Mouse (Mus musculus): ENCODE measurements at regions not wholly inside any gene's neighbourhood (a gene's known extent, or its start where the extent isn't known, plus 50 kb on each side); places are given as distances from the start of the nearest gene placed in this dataset.

DNA sequence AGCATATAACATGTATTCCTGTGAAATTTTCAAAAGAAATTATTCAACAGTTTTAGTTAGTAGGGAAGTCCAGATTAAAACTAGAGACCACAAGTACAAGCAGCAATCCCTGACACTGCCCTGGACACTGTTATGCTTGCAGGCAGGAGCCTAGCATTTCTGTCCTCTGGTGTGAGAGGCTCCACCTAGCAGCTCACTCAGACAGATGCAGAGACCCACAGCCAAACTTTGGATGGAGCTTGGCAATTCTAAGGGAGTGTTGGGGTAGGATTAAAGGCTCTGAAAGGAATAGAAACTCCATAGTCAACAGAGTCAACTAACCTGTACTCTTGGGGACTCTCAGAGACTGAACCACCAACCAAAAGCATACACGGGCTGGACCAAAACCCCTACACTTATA lies 509.8 kb downstream of the Flrt2 start:
- no peak for DNase-seq (ENCODE audit: low spot score)

DNA sequence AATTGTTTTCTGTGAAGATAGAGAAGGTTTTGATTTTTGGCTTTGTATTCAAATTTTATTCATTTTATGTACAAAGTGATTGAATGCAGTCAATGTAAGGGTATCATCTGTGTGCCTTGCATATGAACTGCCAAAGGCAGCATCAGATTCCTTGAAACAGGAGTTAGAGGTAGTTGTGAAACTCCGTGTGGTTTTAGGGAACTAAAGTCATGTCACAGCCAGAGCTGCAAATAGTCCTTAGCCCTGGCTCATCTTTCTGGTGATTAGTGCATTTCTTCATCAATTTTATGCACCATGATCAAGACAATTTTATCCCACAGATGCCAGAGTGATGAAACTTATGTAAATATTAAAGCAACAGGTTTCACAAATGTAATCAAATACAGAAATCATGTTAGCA lies 534.4 kb downstream of the Flrt2 start:
- DNase-seq (ENCODE audit: low spot score), result no peak

DNA sequence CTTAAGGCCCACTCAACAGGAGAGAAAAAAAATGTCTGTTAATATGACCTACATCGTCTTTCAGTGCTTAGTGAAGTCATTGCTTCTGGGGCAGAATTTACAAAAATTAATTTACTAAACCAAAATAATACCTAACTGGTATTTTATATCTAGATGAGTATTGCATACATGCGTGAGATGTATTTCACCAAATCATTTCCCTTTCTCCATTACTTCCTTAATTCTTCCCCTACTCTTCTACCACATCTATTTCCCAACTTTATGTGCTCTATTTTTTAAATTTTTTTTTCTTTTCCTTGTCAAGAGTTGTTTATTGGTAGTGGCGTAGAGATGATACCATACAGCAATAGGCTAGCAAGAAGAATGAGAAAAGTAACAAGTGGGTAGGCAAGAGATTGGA lies 536.7 kb downstream of the Flrt2 start:
- DNase-seq (ENCODE audit: low spot score), result no peak

DNA sequence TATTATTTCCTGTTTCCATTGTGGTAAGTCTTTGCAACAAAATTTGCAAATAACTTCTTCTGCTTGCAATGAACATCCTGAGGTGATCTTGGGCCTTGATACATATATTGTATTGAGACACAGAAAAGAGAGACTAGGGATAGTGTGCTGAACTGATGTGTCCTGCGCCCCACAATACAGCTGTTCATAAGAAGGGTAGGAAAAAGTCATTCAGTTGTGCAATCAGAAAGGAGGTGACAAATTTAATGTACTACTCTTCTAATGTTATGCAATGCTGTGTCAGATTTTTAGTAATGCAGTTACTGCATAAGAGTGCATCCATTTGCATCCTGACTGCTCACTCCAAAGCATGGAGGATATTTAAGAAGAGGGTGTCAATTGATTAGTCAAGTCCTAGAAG lies 543.5 kb downstream of the Flrt2 start:
- no peak for DNase-seq (ENCODE audit: low spot score)

DNA sequence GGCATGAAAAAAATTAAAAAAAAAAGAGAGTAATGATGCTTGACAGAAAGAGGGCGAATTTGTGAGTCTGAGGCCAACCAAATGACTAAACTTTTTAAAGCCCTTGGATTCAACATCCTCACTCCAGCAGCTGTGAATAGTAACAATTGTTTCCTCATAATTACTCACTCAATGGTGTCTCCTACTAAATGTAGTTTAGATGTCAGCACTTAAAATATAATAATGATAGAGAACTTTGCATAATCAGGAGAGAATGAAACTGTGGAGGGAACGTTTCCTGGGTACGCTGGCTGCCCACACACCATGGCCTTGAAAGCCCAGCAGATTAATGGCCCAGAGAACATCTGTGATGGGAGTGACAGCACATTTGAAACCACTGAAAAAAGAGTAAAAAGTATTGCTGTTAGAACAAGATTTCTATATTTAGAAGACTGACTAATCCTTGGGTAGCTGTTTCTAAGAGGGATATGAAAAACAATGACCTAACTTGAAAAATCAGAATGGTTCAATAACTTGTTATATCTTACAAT lies 544.0 kb downstream of the Flrt2 start:
- DNase-seq (ENCODE audit: low spot score), result no peak

DNA sequence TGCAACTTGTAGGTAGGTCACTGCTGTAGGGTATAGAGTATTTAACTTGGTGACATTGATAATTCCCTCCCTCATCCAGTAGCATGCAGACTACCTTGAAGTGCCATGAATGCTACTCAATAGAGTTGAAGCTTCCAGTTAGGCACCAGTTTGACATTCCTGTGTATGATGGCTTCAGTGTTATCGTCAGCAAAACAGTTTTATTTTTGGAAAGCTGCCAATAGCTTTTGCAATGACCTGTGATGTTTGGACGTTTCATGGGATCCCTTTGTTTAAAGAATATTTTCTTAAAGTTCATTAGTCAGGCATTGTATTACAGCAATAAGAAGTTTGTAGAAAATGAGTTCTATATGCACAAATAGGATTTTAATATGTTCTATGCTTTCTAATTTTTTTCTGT lies 547.6 kb downstream of the Flrt2 start:
- no peak for DNase-seq (ENCODE audit: low spot score)

DNA sequence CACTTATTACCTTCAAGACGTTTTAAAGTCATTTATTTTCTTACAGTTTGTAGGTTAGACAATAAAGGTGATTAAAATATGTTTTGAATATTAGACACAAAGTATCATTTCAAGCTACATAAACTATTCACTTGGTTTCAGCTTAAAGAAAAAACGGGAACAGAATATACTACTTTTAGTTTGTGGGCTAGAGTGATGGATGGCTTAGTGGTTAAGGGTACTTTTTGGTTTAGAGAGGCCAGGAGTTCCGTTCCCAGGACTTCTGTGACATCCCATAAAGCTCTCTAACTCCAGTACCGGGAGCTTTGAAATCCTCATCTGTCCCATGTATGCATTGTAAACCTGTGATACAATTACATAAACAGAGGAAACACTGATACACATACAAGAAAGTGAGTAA lies 570.0 kb downstream of the Flrt2 start:
- no peak for DNase-seq (ENCODE audit: low spot score)

DNA sequence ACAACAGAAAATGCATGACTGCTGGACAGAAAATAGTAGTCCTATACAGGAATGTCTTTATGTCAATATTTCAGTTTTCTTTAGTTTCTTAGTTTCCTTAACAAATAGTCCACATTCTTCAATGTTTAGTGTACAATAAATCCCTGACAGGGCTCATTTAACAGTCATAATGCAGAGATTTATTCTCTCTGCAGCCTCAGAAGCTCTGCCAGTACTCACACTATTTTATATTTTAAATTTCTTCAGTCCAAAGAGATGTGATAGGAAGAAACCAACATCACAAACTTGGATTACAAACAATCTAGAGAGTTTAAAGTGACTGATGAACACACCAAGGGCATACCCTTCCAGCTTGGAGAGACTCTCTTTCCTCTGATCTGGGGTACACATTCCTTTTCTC lies 583.9 kb downstream of the Flrt2 start:
- no peak for DNase-seq (ENCODE audit: low spot score)

DNA sequence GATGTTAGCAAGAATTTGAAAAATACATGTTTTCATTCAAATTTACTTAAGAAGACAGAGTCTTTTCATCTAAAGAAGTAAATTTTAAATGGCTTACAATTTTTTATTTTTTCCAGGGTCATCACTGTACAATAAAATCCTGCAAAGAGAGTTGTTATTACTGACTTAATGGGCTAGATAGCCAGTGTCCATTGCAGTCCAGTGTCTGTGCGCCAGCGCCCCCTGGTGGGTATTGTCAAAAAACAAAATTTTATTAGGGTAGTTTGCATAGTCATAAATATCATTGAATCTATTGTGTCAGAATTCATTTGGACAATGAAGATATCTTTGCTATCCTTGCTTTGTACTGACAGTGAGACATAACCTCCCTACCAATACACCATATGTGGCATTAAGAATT lies 619.1 kb downstream of the Flrt2 start:
- peak; percentile 82 for DNase-seq (ENCODE audit: low spot score)

DNA sequence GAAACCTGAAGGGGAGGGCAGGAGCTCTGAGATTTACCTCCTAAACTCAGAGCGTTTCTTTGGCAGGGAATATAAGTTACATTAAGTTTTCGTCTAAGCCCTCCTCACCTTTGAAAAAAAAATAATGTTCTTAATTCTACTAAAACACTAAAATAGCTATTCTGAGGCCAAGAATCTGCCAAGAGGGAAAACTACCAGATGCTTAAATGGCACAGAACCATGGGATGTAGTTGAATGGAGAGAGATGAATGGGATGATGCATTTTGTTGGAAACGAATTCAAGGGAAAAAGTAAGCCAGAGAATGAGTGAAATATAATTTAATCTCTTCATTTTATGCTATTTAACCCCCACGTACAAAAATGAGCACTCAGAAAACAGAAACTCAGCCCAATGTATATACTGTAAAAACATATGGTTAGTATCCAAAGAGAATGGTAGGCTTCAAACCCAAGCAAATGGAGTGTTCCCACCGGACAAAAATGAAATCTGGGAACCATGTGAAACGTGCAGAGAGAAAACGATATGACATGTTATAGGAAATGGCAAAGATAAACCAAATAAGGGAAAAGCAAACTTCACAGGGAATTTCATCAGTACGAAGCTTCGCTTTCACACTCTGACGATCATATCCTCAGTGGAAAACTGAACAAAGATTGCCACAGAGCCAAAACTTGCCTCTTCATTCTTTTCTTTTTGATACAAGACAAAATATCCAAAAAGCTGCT lies 631.2 kb downstream of the Flrt2 start:
- DNase-seq (ENCODE audit: low spot score), result no peak

DNA sequence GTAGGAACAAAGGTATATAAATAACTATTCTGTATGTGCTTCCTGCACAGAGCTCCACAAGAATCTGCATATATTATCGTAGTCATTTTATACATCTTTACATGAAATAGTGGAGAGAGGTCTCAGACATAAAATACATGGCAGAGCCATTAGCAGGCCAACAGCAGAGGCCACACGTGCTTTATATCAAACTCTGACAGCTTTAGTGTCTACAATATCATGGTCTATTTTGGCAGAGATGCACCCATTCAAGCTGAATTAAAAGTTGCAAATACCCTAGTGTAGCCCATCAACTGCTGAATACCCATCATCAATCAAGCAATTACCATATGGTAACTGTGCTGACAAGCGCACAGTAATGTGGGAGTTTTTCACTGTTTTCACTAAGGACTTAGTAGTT lies 659.1 kb downstream of the Flrt2 start:
- no peak for DNase-seq (ENCODE audit: low spot score)

DNA sequence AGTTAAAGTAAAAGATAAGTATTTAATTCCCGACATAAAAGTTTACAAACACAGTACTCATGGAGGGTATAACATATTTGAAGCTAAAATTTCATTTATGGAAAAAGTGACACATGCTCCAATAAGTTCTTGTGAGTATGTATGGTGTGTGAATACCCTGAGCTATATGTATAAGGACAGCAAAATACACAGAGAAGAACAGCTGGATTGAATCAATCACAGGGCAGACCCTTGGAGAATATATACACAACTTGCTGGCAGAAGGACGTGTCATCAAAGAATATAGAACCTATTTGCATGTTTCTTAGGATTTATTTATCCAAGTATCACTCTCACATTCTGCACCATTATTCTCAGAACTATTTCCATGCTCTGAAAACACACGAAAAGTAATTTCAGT lies 686.9 kb downstream of the Flrt2 start:
- no peak for DNase-seq (ENCODE audit: low spot score)

DNA sequence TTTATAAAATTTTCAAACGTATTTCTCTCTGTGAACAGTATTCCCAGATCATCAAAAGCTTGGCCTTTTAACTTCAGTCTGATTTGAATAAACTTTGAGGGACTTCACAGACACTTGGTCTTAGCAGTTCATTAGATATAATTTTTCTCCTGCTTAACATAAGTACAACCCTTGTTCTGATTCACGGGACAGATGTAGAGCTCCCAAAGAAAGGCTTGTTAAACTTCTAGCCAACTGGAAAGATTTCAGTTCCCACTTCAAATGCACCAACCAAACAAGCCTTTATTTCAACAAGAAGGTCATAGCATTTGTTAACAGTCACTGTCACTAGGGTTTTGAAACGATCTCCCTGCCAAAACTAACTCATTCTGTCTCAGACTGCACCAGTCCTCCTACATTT lies 727.1 kb downstream of the Flrt2 start:
- DNase-seq (ENCODE audit: low spot score), result no peak

DNA sequence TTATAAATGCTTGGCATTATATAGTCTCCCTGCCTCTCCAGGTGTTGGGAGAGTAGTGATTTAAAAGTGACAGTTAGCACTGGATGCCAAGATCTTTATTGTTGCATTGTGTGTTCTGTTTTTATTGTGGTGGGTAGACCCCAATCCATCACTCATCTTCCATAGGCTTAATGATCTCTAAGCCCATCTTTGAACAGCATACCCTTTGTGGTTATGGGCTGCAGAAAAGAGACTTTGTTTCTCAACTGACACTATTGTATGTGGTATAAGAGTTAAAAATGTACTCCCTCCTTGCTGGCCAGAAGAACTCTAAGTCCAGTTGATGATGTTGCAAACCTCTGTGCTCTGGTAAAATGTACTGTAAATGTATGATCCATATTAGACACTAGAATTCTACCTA lies 727.5 kb downstream of the Flrt2 start:
- no peak for DNase-seq (ENCODE audit: low spot score)

DNA sequence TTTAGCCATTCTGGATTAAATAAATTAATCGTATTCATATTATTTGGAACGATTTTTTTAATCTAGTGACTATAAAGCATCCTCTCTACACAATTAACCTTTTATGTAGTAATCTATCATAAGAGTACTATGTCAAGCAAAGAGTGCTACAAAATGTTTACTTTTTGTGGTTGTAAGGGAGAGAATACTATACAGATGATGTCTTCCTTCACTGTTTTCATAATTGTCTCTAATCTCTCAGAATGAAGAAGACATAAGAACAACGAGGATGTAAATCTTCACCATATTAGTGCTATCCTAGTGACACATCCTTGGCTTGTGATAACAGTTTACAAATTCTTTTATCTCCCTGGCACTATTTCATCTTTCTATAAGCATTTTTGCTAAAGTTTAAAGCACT lies 735.6 kb downstream of the Flrt2 start:
- DNase-seq (ENCODE audit: low spot score), result no peak

DNA sequence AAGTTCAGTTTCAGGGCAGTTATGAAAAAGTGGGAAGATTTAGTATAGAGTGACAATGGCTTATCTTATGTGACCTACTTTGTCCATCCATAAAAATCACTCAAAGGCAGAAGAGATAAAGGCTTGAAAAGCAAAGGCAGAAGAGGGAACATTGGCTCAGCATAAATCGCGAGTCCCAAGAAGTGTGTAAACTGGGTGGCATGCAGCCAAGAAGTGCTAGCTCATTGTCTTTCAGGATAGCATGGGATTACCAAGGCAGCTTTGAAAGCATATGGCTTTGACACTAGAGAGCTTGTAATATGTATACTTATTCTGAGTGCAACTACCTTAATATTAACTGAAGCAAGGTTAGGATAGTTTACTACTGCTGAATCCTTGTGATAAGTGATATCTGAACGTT lies 750.5 kb downstream of the Flrt2 start:
- DNase-seq (ENCODE audit: low spot score), result no peak

DNA sequence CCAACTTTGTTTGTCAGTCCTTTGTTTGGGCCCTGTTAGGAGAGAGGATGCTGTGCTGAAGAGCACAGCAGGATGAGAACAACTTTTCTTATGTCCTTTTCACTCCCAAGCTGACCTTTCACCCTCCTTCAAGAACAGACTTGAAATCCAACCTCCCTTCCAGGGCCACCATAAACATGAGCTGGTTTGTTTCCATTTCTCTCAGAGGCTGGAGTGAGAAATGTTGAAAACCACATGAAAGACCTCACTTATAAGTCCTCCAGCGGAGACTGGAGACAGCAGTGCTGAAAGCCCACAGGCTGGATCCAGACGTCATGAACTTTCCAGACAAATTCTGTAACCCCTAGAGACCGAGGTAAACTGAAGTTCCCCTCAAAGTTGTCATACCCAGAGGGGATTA lies 761.3 kb downstream of the Flrt2 start:
- DNase-seq (ENCODE audit: low spot score), result no peak

DNA sequence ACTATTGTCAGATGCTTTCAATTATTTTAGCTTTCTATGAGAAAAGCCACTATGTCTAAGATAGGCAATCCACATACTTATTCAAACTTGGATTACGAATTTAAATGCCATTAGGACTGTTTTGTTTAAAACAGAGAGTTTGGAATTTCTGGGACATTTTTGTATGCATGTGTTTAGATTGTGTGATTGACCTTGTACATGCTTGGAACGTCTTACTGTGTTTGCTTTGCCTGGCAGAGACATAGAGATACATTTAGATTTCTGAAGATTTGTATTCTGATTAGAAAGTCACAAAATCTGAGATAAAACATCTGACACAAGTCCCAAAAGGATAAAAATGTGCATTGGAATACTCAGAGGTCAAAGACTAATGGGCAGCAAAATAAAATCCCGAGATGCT lies 784.3 kb downstream of the Flrt2 start:
- no peak for DNase-seq (ENCODE audit: low spot score)

DNA sequence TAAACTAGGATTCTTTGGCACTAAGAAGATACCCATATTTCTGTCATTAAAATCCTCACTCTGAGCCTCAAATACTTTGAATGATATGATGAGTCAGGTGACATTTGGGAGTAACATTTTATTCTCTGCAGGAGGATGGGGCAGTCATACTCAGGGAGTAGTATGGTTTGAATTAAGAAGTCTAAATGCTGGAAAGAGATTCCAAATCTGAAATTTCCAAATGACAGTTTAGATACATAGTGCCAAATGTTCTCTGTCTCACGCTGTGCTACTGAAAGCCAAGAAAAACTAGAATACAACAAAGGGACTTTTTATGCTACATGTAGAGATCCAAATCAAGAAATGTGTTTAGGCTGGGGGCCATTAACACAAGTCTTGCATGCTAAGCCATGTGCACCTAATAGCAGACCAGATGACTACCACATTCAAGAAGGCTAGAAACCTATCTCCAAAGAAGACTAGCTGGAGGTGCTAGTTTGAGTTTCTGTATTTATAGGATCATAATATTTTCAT lies 796.5 kb downstream of the Flrt2 start:
- DNase-seq (ENCODE audit: low spot score), result no peak

DNA sequence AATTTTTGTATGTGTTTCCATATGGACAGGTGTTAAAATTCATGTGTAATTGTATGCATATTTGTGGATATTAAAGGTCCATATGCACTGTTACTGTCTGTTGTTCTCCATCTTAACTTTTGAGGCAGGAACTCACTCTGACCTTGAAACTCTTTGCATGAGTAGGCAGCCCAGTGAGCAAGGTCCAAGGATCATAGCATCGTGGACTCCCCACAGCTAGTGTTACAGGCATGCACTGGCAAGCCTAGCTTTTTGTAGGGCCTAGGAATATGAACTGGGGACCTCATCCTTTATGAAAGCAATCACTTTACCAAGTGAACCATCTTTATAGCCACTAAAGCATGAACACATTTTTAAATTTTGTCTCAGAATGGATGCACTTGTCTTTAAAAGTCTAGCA lies 817.6 kb downstream of the Flrt2 start:
- DNase-seq (ENCODE audit: low spot score), result no peak

DNA sequence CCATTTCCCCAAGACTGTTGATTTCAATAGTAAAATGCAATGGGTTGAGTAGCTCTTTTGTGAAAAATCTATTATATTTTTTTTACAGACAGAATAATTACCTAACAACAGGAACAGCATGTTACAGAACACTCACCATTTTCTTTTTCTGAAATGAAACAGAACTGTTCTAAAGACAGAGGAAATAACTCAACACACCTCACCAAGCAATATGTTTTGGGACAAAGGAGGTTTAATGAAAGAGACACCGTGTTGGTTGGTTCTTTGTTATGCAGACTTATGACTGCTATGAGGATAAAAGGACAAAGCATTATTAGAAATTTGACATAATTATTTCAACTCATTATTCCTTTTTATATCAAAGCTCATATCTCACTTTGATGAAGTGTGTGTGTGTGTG lies 866.8 kb downstream of the Flrt2 start:
- no peak for DNase-seq (ENCODE audit: low spot score)

DNA sequence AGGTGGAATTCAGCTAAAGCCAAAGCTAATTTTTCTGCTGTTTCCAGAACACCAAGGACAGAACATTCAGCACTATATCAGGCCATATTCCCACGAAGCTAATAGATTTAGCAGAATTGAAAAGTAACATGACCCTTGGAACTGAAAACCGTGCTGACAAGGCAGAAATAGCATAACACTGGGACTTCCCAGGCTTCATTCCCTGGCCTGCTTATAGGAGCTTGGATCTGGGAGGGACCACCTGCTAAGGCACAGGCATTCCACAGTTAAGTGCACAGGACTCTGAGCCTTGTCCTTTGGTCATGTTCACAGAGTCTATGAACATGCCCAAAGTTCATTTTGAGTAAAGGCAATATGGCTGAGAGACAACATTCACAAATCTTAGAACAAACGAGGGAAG lies 902.8 kb downstream of the Flrt2 start:
- DNase-seq (ENCODE audit: low spot score), result no peak

DNA sequence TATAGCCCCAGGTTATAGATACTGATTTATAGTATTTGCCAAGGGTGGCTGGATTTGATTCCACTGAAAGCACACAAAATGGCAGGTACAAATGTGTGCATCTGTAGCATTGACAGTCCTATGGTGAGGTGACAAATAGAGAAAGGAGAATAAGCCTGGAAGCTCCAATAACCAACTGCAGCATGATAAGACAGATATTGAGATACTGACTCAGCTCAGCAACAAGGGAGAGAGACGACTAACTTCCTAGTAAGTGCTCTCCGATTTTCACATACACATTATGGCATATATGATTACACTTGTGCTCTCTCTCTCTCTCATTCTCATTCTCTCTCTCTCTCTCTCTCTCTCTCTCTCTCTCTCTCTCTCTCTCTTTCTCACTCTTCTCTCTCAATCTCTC lies 923.1 kb downstream of the Flrt2 start:
- DNase-seq (ENCODE audit: low spot score), result no peak

DNA sequence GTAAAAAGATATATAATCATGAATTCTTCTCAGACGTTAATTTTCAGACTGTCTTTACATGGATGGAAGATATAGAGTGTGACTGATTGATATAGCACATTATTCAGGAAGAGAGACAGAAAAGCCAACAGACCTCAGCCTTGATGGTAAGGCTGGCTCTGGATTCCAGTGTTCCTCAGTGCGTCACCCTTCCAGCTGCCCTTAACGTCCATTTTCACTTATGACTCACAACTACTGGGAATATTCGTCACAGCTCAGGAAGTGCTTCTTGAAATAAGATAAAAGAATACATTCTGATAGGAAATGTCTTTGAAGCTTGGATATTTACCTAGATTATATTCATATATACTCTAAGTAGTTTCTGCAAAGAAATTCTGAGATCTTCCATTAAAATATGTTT lies 923.8 kb downstream of the Flrt2 start:
- DNase-seq (ENCODE audit: low spot score), result no peak
